Mouse (Mus musculus): Measurements from ENCODE around the gene Tmem98.

Gene Tmem98

DNA sequence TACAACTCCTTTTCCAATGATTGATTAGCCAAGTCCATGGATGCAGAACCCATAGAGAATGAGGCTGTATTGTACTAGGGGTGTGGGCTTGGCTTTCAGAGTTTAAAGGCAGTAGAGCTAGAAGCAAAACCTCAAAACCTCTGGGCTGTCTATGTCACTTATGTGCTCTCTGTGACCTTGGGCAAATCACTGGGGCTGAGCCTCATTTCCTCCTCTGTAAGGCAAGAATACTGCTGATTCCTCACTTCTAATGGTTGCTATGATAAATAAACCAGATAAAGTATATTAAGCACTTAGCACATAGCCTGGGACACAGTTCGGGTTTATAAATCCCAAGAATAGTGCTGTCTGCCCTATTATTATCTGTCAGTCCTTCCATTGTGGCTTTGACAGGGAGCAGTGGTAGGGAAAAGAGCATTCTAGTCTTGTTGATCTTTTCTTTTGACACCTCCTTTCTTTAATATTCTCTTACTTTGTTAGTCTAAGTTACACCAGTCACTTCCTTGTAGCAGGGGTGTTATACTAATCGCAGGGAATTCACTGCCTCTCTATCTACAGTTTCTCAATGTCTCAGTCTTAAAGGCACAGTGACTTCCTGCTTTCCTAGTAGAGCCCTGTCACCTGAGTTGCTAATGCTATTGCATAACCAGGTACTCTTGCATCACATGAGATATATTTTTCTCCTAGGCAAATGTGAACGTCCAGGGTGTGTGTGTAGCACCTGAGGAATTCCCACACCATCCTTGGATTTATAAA, 18.1 kb upstream of the Tmem98 start:
- DNase-seq, result no peak

DNA sequence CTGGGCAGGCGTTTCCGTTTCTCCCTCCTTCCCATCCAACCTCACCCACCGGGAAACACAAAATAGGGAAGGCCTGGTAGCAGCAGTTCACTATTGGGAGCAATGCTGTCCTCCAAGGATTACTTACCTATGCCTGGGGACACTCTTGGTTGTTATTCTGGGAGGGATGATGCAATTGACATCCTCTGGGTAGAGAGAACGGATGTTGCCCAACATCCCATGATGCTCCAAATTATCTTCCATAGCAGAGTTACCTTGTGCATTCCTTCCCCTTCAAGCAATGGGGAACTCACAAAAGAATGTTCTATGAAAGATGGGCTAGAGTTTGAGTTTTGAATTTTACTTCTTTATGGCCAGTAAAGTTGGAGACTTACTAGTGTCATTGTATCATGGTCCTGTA, 16.6 kb upstream of the Tmem98 start:
- DNase-seq, result no peak

GRCm38 (mm10) chr11:80794290-80794689, 15.7 kb upstream of the Tmem98 start:
- DNase-seq, result no peak

GRCm38 (mm10) chr11:80795431-80795830, 14.5 kb upstream of the Tmem98 start:
- DNase-seq, result peak; percentile 55

DNA sequence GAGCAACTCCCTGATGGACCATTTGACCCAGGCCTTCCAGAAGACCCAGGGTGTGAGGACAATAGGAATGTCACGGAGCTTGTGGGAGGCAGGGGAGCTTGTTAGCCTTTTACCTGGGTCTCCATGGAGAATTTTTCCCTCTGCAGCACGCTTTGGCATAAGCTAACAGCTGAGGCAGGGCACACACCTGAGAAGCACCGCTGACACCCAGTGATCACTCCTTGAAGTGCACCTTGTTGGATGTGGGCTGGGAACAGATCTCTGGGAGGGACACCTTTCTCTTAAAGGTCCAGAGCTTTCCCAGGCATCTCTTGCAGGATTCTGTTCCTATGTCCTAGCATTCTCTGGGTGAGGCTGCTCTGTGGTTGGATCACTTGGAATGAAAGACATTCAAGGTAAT, 10.0 kb upstream of the Tmem98 start:
- DNase-seq, result peak; percentile 60

DNA sequence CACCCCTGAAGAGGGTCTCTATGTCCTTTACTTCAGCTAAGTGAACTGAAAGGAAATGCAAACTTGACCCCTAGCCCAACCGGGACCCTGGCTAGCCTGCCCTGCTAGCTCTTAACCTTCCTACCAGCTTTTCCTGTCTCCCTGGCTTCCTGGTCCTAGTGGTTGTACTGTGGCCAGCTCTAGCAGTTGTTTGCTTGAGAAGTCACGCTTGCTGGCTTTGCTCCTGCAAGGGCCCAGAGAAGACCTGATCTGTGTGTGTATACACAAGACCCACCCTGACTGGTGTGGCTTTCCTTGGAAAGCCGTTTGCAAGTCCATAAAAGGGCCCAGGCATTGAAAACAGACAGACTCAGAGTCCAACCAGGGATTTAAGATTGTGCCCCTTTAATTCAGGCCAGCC, 7.3 kb upstream of the Tmem98 start:
- DNase-seq, result peak; percentile 58

DNA sequence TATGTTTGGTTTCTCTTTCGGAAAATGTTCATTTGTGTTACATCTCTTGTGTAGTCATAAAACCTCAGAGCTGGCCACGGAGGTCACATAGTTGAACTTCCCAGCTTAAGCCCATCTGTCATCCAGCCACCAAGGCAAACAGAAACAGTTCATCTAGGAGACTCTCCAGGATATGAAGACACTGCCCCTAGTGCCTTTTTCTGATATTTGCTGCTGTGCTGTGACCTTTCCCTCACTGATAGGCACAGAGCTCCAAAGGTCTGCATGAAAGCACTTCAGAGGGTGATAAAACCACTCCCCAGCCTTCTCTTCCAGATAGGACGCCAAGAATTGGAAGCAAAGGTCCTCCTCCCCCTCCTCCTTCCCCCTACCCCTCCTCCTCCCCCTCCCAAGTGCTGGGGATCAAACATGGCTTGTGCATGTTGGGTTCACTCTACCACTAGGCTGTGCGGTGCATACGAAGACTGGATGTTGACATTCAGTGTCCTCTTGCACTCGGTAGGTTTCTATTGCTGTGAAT, 1.4 kb upstream of the Tmem98 start:
- peak; percentile 72 for DNase-seq

- DNase-seq, result no peak
Measured at GRCm38 (mm10) chr11:80809666-80809992, 346 bp upstream of the Tmem98 start.

DNA sequence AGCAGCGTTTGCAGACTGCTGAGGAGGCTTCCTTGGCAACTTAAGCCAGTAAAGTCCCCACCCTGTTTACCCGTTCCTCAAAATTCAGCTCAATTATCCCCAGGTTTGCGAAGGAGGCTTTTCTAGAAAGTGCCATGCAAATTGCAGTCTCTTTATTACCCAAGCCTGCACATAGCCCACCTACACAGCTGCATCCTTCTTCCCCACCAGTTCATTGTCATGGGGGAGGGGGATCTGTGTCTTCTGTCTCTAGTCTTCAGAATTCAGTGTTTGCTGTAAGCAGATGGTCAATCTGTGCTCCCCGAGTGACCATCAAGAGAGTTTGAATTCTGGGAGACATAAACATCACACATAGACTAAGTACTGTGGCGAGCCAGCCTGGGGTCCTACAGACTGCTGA, 1.2 kb downstream of the Tmem98 start:
- no peak for DNase-seq

DNA sequence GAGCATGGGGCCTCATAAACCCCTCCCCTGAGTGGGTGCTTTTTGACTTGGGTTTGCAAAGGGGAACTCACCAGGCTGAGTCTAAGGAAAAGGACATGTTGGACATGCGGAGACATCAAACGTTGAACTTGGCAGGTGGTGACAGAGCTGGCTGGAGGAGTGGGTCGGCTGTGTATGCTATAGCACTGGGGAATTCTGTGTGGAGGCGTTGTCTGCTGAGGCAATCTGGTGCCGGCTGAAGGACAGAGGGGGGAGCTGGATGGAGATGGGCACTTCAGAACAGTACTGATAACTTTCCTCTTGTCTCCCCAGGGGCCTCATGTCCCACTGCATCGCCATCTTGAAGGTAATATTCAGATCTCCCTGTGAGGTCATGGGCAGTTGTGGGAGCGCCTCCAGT, 5.4 kb downstream of the Tmem98 start:
- no peak for DNase-seq

DNA sequence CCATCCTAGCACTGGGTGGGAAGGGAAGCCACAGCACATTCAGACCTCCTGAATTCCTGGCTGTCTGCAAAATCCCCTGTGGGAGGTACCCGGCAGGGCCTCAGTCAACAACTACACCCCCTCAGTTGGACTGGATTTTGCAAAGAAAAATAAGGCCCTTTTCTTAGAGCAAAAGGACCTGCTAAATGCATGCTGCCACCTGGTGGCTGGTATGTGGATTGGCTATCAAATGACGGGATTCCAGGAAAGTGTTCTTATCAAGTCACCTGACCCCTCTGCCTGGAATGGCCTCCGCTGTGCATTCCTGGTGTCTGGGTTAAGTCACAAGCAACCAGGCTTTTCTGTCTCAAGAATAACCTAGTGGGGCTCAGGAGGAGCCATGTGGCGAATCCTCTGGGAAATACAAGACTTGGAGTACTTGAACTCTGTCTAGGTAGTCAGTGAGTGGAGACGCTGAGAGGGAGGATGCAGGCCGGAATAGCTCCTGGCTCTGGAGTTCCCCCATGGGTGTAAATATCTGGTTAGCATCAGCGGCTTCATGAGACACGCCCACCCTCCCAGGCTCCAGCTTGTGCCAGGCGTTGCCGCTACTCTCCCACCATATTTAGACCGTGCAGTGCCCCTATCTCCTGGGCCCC, 8.2 kb downstream of the Tmem98 start:
- DNase-seq, result peak; percentile 89

- no peak for DNase-seq
Measured at GRCm38 (mm10) chr11:80820085-80820484, 10.1 kb downstream of the Tmem98 start.

DNA sequence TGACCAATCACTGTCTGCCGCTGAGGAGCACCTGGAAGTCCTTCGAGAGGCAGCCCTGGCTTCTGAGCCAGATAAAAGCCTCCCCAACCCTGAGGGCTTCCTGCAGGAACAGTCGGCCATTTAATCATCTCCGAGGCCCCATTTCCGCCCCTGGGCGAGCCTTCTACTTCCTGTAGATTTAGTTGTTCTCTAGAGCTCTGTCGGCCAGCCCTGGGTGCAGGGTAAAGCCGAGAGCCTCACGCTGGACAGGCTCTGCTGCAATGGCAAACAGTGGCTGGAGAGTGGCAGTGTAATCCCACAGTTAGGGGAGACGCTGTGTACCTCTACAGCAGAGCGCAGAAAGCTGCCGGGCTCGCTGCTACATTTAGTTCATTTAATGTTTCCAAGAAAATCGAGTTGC, 11.3 kb downstream of the Tmem98 start:
- peak; percentile 63 for DNase-seq

GRCm38 (mm10) chr11:80821794-80822193, 11.8 kb downstream of the Tmem98 start:
- DNase-seq, result no peak

GRCm38 (mm10) chr11:80835395-80835794, 25.4 kb downstream of the Tmem98 start:
- DNase-seq, result no peak

DNA sequence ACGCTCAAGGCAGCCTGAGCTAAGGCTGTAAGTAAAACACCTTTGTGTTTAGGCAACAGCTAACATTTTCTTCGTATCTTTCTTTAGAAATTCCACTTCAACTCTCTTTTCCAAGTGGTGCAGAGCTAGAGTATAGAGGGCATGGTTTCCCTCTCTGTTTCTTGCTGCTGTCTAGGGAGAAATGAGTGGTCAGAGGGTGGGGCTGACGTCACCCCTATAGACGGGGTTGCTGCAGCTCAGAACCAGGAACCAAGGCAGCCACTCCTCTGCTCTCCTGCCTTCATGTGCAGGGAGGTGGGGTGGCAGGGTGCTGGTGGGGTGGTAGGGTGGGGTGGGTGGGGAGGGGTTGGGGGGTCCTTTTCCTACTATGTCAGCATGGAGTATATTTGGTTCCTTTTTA, 25.9 kb downstream of the Tmem98 start:
- DNase-seq, result no peak

GRCm38 (mm10) chr11:80838724-80839123, 28.7 kb downstream of the Tmem98 start:
- no peak for DNase-seq

GRCm38 (mm10) chr11:80843435-80843834, 33.5 kb downstream of the Tmem98 start:
- DNase-seq, result no peak

- no peak for DNase-seq
Measured at GRCm38 (mm10) chr11:80845486-80845885, 35.5 kb downstream of the Tmem98 start.

- no peak for DNase-seq
Measured at GRCm38 (mm10) chr11:80846115-80846514, 36.1 kb downstream of the Tmem98 start.

DNA sequence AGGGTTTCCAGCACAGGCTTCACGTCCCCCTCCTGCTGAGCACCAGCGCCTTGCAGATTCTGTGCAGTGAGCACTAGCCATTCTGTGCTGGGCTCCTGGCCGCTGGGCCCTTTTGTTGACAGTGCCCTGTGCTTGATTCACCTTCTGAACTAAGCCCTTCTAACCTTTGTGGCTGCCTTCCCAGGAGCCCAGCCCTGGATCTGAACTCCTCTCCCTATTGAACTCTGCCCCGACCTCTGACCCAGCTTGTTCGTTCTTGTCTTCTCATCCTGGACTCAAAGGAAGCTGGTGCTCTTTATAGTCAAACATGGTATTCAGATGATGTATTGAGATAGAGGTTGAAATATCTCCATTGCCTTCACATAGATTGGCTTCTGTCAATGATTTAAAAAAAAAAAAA, 38.2 kb downstream of the Tmem98 start:
- no peak for DNase-seq

DNA sequence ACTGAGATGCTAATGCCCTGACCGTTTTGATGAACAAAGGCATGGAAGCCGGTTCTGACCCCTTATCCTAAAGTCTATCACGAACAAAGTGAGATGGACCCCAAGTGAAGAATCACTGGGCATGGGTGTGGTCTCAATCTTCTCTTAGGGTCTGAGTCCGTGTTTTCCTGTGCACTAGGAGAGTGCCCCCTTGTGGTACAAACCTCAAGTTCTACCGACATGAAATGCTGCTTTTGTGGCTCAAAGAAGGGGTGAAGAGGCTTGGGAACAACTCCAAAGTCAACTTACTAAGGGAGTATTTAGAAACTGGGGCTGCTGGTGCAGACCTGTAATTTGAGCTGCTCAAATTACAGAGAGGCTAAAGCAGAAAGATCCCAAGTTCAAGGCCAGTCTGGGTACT, 41.9 kb downstream of the Tmem98 start:
- DNase-seq, result peak; percentile 25

DNA sequence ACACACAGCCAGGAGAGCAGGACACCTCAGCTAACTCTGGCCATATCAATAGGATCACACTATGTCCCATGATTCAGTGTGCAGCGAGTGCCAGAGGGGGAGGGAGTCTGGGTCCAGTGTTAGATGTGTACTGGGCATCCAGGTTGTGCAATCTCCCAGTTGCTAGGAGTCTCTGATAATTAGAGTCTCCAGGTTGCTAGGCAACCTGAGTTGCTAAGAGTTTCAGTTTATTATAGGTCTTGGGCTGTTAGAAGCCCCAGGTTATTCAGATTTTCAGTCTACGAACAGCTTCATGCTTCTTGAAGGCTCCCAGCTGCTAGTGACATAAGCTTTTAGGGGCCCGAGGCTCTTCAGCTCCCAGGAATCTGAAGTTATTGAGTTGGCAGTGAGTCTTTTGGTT, 43.0 kb downstream of the Tmem98 start:
- no peak for DNase-seq

GRCm38 (mm10) chr11:80854430-80854829, 44.5 kb downstream of the Tmem98 start:
- no peak for DNase-seq

- no peak for DNase-seq
Measured at GRCm38 (mm10) chr11:80854908-80855307, 44.9 kb downstream of the Tmem98 start.
